Mouse (Mus musculus): ENCODE measurements around the gene Agap1.

DNA sequence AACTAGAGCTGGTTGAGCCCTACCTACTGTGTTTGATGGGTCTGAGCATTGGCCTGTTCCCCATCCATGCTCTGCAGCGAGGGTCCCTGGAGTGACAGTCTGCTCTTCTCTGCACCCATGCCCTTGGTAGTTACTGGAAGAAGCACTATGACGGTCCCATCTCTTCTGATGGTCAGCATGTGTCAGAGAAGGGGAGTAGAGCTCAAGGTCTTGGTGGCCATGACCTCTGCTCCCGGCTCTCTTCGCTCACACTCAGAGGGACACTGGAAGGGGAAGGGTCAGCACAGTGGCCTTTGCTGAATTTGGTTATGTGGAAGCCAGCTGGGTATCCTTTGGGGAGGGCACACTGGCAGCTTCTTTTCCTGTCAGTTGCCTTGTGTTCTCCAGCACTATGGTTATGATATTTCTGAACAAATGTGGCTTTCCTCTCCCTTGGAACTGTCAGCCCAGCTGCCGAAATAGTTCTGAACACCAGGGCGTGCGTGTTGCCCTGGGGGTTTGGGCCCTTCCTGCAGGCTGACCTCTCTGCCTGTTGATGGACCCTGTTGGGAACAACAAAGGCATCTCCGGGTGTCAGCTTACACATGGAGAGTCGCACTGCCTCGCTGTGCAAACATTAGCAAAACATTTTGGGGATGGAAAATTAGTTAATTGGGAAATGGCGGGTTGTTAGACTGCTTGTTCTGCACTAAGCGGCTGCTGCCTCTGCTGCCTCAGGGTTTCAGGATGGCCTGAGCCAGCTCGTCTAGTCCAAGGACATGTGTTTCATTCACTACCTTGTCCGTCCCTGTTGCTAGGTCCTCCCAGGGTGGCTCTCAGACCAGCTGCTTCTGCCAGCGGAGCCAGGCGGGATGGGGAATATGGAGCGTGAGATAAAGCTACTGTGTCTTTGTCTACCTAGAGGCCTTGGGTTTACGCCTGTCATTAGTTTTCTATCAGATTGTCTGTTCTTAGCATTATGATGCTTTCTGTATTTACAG lies 93.2 kb downstream of the Agap1 start:
- TF ChIP-seq POLR2A (IDR thresholded peaks at IDR 0.05; ENCODE audit: extremely low read depth, insufficient read depth, low read length) (no peak), CTCF (IDR thresholded peaks at IDR 0.05; ENCODE audit: extremely low read depth, insufficient read depth, low read length) (no peak)

All from cortical plate, adult 2 months (tissue).